Mouse (Mus musculus): Measurements from ENCODE around the gene Mrps6. TPM values are rescaled to one million over a fixed set of nuclear protein-coding genes. Genes with fewer than 3 reads are reported as not detected.
A peak's percentile ranks its signal among the peaks of the same experiment; 100 is the strongest.

Gene Mrps6
- total and polyA plus RNA-seq, 2 experiments from 2014 or later, result 33.6 to 157 TPM

DNA sequence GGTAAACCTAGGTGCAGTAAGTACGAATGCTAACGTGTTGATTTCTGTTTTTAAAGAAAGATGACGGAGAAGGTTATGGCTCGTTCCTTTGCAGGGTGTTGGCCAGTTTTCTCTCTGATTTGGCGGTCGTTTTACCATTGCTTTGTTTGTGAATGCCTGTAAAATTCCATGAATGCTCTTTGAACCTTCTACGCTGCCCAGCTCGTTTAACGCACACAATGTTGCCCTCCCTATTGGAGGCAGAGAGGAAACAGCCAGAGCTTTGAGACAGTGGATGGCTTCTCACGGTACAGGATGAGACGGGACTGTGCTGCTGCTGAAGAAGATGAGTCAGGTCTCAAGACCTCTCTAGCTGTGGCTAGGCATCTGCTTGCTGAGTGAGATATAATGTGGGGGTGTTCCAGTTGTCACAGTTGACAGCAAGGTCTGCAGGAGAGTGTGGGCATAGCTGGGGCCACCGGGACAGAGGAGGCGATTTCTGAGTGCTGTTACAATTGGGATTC is 61.0 kb downstream of the Mrps6 start:
- TF ChIP-seq CTCF (IDR thresholded peaks at IDR 0.05; ENCODE audit: low read depth), result no peak
- DNase-seq (no peak), ATAC-seq (no peak)
- H3K4me1 ChIP-seq (ENCODE audit: insufficient read depth), result peaks cover 21% of the 10 kb centered on the region
- no peaks in the 10 kb centered on the region for H3K9me3 ChIP-seq (ENCODE audit: low read length)
- no peaks in the 10 kb centered on the region for H3K27me3 ChIP-seq (ENCODE audit: insufficient read depth, low read length)
- H3K4me2 ChIP-seq (ENCODE audit: low read depth), result no peak overlapping the region
- H3K9ac ChIP-seq, result no peak overlapping the region
- H3K36me3 ChIP-seq (ENCODE audit: insufficient read depth), result no peaks in the 10 kb centered on the region
- no peak overlapping the region for H3K27ac ChIP-seq (ENCODE audit: low read depth, low read length)
- 52% methylated on average over 13 of the region's 13 CpGs for WGBS
- no peak overlapping the region for H3K4me3 ChIP-seq (ENCODE audit: low read depth, low read length)

DNA sequence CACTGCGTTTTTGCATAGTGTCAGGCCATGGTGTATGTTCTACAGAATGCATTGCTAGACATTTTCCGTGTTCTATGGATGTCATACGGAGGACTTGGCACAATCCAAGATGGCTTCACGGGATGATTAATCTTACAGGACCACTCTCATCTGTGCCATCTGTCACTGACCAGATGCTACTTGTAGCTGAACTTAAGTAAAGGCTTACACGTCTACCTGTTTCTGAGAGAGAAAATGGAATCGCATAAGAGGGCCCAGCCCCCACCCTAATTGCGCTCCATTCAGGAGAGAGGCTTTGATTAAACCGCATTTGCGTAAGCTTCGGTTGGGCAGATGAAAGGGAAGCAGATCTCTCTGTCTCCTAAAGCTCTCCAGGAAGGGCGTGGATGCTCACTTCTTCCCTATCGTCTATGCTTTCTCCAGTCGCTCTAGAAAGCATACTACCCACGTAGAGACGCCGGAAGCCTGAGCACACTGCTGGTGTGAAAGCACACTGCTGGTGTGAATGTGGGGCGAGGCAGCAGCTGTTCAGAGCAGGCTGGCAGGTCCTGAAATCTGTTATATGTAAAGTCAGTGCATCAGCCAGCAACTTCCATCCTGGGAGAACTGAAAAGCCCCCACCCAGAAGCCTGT is 62.9 kb downstream of the Mrps6 start:
- DNase-seq (peak; percentile 55), ATAC-seq (peak; percentile 75)
- Histone ChIP-seq H3K4me3 (ENCODE audit: low read depth, low read length) (no peak overlapping the region), H3K27ac (ENCODE audit: low read depth, low read length) (no peak overlapping the region), H3K4me2 (ENCODE audit: low read depth) (no peak overlapping the region), H3K9me3 (ENCODE audit: low read length) (no peaks in the 10 kb centered on the region), H3K4me1 (ENCODE audit: insufficient read depth) (peaks cover 12% of the 10 kb centered on the region; the same call in 1 of the 2 replicates), H3K36me3 (ENCODE audit: insufficient read depth) (no peaks in the 10 kb centered on the region), H3K27me3 (ENCODE audit: insufficient read depth, low read length) (no peaks in the 10 kb centered on the region), H3K9ac (no peak overlapping the region)
- WGBS, result 40% methylated on average over 17 of the region's 17 CpGs
- no peak for TF ChIP-seq CTCF (IDR thresholded peaks at IDR 0.05; ENCODE audit: low read depth)

GRCm38 (mm10) chr16:92127226-92127625 is 69.2 kb downstream of the Mrps6 start:
- H3K27me3 ChIP-seq (ENCODE audit: insufficient read depth, low read length), result no peaks in the 10 kb centered on the region
- H3K4me1 ChIP-seq (ENCODE audit: insufficient read depth), result no peaks in the 10 kb centered on the region
- no peak overlapping the region for H3K27ac ChIP-seq (ENCODE audit: low read depth, low read length)
- 55% methylated on average over 4 of the region's 4 CpGs for WGBS
- no peak for ATAC-seq
- no peaks in the 10 kb centered on the region for H3K36me3 ChIP-seq (ENCODE audit: insufficient read depth)
- TF ChIP-seq CTCF (IDR thresholded peaks at IDR 0.05; ENCODE audit: low read depth), result no peak
- no peak overlapping the region for H3K4me3 ChIP-seq (ENCODE audit: low read depth, low read length)
- no peaks in the 10 kb centered on the region for H3K9me3 ChIP-seq (ENCODE audit: low read length)
- H3K4me2 ChIP-seq (ENCODE audit: low read depth), result no peak overlapping the region
- no peak for DNase-seq
- H3K9ac ChIP-seq, result no peak overlapping the region

GRCm38 (mm10) chr16:92127666-92128065 is 69.6 kb downstream of the Mrps6 start:
- no peak for ATAC-seq
- 90% methylated on average over 5 of the region's 5 CpGs for WGBS
- no peaks in the 10 kb centered on the region for H3K4me1 ChIP-seq (ENCODE audit: insufficient read depth)

GRCm38 (mm10) chr16:92129843-92130242 is 71.8 kb downstream of the Mrps6 start:
- H3K9me3 ChIP-seq (ENCODE audit: low read length), result no peaks in the 10 kb centered on the region
- H3K4me3 ChIP-seq (ENCODE audit: low read depth, low read length), result no peak overlapping the region
- no peaks in the 10 kb centered on the region for H3K4me1 ChIP-seq (ENCODE audit: insufficient read depth)
- no peaks in the 10 kb centered on the region for H3K36me3 ChIP-seq (ENCODE audit: insufficient read depth)
- H3K4me2 ChIP-seq (ENCODE audit: low read depth), result no peak overlapping the region
- no peaks in the 10 kb centered on the region for H3K27me3 ChIP-seq (ENCODE audit: insufficient read depth, low read length)
- no peak overlapping the region for H3K27ac ChIP-seq (ENCODE audit: low read depth, low read length)
- ATAC-seq (no peak), DNase-seq (no peak)
- WGBS, result 93% methylated on average over 8 of the region's 8 CpGs
- no peak for TF ChIP-seq CTCF (IDR thresholded peaks at IDR 0.05; ENCODE audit: low read depth)
- no peak overlapping the region for H3K9ac ChIP-seq

More at GRCm38 (mm10) chr16:92127666-92128065, 69.6 kb downstream of the Mrps6 start:
- H3K9ac ChIP-seq, result no peak overlapping the region
- H3K36me3 ChIP-seq (ENCODE audit: insufficient read depth), result no peaks in the 10 kb centered on the region
- H3K4me2 ChIP-seq (ENCODE audit: low read depth), result no peak overlapping the region
- no peaks in the 10 kb centered on the region for H3K9me3 ChIP-seq (ENCODE audit: low read length)
- no peaks in the 10 kb centered on the region for H3K27me3 ChIP-seq (ENCODE audit: insufficient read depth, low read length)
- no peak overlapping the region for H3K27ac ChIP-seq (ENCODE audit: low read depth, low read length)
- no peak overlapping the region for H3K4me3 ChIP-seq (ENCODE audit: low read depth, low read length)
- no peak for TF ChIP-seq CTCF (IDR thresholded peaks at IDR 0.05; ENCODE audit: low read depth)
- no peak for DNase-seq

GRCm38 (mm10) chr16:92132511-92132910 is 74.4 kb downstream of the Mrps6 start:
- 83% methylated on average over 4 of the region's 4 CpGs for WGBS
- H3K9me3 ChIP-seq (ENCODE audit: low read length), result no peaks in the 10 kb centered on the region
- H3K27ac ChIP-seq (ENCODE audit: low read depth, low read length), result no peak overlapping the region
- H3K4me1 ChIP-seq (ENCODE audit: insufficient read depth), result no peaks in the 10 kb centered on the region
- H3K4me2 ChIP-seq (ENCODE audit: low read depth), result no peak overlapping the region
- H3K36me3 ChIP-seq (ENCODE audit: insufficient read depth), result no peaks in the 10 kb centered on the region
- H3K27me3 ChIP-seq (ENCODE audit: insufficient read depth, low read length), result no peaks in the 10 kb centered on the region
- no peak overlapping the region for H3K4me3 ChIP-seq (ENCODE audit: low read depth, low read length)
- TF ChIP-seq CTCF (IDR thresholded peaks at IDR 0.05; ENCODE audit: low read depth), result no peak
- ATAC-seq, result no peak
- no peak for DNase-seq
- no peak overlapping the region for H3K9ac ChIP-seq

DNA sequence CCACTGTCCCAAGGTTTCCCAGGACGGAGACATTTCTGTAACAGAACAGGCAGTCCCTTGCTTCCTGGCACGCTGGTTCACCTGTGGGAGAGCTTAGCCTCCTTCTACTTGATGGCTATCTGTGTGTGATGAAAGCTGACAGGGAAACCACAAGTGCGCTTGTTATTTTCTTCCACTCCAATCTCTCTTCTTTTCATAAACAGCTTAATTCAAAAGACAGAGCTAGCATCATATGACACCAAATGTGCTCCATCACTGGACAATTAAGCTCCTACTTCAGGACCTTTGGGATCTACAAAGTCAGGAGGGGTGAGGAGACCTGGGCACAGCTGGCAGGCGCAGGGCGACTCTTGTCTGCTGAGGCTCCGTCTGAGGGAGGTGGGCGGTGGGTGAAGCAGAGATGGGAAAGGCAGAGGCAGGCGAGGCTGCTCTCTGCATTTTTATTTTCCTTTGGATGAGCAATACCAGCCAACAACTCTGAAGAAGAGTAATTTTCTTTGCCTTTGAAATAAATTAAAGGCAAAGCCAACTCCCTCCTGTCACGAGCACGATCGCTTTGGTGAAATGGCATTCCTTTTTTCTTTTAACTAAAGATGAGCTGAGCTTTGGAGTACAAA is 76.2 kb downstream of the Mrps6 start:
- Histone ChIP-seq H3K27me3 (ENCODE audit: insufficient read depth, low read length) (no peaks in the 10 kb centered on the region), H3K9ac (no peak overlapping the region), H3K4me3 (ENCODE audit: low read depth, low read length) (no peak overlapping the region), H3K4me1 (ENCODE audit: insufficient read depth) (0 out of 2 replicates have a peak, but pooled peaks cover under 1% of the 10 kb centered on the region), H3K36me3 (ENCODE audit: insufficient read depth) (no peaks in the 10 kb centered on the region), H3K4me2 (ENCODE audit: low read depth) (no peak overlapping the region), H3K9me3 (ENCODE audit: low read length) (no peaks in the 10 kb centered on the region), H3K27ac (ENCODE audit: low read depth, low read length) (0 out of 2 replicates have a peak overlapping the region, but pooled peaks have one; percentile 21)
- ATAC-seq (peak; percentile 42; the same call in 1 of the 2 replicates), DNase-seq (no peak)
- no peak for TF ChIP-seq CTCF (IDR thresholded peaks at IDR 0.05; ENCODE audit: low read depth)
- WGBS, result 75% methylated on average over 11 of the region's 11 CpGs

Measured in forebrain, postnatal 0 days (tissue).